Mouse (Mus musculus) heart, postnatal 25 days (tissue): ENCODE results near the gene Nfe2l3. TPM values are rescaled to one million over a fixed set of nuclear protein-coding genes. Genes with fewer than 3 reads are reported as not detected.
"Not testable (repeated sequence)": the region's sequence is repeated elsewhere in the genome, so short reads cannot be mapped to it uniquely, and the experiment has no call there.

Experiments used
- DNase-seq: peaks from one replicate; pipeline ENCODE4 v3.0.0; 2022; ENCODE audit warnings: low spot score
- intact Hi-C: fragments of 180-260 bp; cut with DNase I; formaldehyde crosslinking; loops from one replicate; pipeline ENCODE4 v1.15.1; 2025
- total RNA-seq, 2 experiments: library from RNA; stranded (reverse); gene quantifications; 2 replicates each; pipeline ENCODE4 v1.2.3; 2021

Nfe2l3 gene
- under 1 TPM; 0.31 to 0.53 TPM for total RNA-seq

DNA sequence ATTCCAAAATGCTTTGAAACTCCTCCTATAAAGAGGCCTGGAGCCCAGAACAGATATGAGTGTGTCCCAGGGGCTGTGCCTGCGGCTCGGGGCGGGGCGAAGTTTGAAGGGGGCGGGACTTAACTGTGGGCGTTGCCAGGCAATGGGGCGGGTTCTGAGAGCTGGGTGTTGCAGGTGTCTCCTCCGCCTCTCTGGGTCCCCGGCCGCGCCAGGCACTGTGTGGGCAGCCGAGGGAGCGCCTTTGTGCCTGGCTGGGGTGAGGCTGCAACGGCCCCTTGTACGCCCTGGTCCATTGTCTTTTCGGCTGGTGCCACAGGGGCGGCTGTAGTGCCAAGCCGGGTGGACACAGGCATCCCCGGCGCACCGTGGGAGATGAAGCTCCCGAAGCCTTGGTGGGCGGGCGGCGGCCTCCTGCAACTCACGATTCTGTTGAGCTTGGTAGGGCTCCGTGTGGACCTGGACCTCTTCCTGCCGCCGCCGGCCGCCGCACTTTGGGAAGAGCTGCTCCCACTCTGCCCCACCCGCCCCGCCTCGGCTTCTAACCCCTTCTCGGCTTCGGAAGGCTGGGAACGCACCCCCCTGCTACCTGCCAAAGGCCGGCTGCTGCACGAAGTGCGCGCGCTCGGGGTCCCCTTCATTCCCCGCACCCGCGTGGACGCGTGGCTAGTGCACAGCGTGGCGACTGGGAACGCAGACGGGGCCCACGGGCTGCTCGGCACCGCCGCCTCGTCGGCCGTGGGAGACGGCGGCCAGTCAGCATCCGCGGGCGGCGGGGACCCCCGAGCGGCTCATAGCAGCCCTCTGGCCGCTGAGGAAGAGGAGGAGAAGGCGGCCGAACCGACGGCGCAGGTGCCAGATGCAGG is at the start of gene Nfe2l3:
TSS of gene Nfe2l3 (plus strand) at position 136 of the 863 bp plus-strand sequence.
- intact Hi-C loops, result no loop called here
- DNase-seq, result no peak

DNA sequence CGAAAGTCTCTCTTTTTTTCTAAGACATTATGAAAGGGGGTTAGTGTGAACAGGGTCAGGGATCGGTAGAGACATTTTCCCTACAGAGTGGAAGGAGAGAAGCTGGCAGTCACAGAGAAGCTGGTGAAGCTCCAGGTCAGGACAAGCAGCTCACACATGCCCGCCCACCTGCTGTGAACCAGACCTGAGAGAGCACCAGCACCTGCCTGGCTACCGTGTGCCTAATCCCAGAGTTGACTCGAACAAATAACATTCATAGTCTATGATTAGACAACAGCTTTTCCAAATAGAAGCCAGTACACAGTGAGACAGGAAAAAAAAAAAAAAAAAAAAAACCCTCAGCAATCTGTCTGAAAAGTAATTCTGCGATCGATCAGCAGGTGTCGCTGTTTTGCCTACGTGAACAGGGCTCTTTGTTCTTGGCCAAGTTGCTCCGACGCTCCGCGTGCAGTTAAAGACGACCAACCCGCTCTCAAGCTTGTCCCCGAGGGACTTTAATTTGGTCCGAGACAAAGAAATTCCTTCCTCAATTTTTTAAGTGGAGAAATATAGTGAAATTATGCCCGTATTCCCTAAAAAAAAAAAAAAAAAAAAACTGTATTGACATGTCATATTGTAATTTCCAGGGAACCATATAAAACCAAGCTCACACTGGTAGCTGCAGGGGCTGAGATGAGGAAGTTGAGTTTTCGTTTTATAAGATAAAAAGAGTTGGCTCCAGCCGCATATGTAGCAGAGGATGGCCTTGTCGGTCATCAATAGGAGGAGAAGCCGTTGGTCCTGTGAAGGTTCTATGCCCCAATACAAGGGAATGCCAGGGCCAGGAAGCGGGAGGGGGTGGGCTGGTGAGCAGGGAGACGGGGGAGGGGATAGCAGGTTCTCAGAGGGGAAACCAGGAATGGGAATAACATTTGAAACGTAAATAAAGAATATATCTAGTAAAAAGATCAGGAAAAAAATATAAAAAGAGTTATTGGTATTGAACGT is 48.4 kb upstream of the Nfe2l3 start:
- peak; percentile 48 for DNase-seq
- intact Hi-C loops, result loop anchor here (1.0 to 10.0 kb wide), 5 partner anchors 123 to 841 kb away; partner anchors contain the start of gene Hoxa7

DNA sequence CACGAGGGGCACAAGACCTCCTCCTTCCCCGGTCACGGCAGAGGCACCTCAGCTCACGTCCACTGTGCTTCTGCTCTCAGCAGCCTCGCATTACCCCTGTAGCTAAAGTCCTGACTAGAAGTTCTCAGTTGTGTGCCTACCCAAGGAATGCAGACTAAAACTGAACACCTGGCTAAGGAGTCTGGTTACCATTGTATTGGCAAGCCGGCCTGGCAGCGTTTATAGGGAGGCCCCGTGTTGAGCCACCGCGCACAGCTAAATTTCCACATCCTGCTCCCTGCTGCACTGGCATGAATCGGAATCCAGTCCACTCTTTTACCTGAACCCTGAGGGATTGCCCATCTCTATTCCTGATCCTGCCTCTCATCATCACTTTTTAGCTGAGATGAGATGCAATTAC is 42.0 kb upstream of the Nfe2l3 start:
- intact Hi-C loops, result no loop called here
- DNase-seq, result no peak

DNA sequence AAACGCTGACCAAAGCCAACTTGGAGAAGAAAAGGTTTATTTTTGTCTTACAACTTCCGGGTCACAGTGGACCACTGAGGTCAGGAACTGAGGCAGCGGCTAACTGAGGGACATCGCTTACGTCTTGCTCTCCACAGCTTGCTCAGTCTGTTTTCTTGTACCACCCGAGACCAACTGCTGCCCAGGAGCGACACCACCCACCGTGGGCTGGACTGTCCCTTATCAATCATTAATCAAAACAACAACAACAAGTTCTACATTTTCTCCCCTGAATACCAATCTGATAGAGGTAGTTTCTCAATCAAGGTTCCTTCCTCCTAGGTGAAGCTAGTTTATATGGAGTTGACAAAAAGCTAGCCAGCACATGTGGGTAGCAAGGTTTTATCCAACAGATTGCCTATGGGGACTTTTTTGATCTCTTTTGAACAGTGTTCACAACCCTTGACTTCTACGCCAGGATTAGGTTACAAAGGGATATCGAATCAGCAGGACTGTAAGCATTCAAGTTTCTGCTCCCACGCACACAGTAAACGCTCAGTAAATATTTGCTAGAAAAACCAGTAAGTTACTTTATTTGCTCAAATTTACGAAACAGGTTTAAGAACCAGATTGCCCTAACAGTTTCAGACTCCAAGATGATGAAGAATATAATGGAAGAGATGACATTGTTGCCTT is 40.5 kb upstream of the Nfe2l3 start:
- no peak for DNase-seq
- intact Hi-C loops, result no loop called here

DNA sequence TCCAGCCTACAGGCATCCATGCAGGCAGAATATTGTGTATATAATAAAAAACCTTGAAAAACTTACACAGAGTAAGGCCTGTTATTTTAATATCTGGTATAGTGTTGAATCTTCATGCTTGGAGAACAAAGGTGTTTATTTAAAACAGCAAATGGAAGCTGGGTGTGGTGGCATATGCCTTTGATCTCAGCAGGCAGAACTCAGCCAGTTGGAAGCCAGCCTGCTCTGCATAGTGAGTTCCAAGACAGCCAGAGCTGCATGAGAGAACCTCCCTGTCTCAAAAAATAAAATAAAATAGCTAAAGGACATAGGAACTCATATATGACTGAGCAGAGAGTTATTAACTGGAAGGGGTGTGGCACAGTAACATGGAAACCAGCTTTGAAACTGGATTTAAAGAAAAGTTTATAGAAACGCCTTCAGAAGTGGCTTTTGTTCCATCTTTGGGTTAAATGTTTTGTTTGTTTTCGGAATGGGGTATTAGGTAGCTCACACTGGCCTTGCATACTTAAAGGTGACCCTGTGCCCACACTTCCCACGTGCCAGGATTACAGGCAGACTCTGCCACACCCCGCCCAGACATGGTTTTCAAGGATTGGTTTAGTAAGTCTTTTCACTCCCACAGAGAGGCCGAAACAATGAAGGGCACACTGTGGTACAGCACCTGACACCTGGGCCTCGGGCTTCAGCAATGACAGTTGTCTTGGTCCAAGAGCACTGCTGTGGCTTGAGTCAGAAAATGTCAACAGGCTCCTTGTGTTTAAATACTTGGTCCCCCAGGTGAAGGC is 38.9 kb upstream of the Nfe2l3 start:
- intact Hi-C loops, result no loop called here

DNA sequence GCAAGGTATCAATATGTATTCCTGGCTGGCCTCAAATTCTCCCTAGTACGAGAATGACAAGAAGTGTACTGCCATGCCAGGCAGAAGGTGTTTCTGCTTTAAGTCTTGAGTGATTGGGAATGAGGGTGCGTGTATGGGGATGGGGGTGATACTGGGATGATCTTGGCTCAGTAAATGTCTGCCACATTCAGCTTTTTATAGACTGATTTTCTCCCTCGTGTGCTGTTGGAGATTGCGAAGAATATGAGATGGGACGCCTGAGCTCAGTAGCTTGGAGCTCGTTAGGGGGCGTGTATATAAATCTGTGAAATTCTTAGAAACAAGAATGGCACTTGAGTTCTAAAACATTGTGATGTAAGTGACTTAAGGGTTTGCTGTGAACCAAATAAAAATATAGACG is 38.1 kb upstream of the Nfe2l3 start:
- intact Hi-C loops, DNase-seq: not testable (repeated sequence)

More for the DNA sequence above, 38.9 kb upstream of the Nfe2l3 start:
- no peak for DNase-seq

DNA sequence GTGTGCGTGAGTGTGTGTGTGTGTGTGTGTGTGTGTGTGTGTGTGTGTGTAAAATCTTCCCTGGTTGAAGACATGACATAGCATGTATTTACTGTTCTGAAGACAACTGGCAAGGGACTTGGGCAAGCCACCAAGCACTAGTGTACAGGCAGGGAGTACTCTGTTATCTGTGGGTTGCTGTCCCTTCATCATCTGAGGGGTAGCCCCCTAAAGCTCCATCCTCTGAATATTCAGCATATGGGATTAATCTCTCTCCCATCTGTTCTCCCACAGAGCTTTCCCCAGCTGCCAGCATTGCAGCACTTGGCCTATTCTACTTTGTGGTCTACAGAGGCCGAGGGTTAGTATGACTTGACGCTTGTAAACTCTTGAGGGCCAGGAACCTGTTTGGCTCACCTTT is 37.5 kb upstream of the Nfe2l3 start:
- intact Hi-C loops, DNase-seq: not testable (repeated sequence)

DNA sequence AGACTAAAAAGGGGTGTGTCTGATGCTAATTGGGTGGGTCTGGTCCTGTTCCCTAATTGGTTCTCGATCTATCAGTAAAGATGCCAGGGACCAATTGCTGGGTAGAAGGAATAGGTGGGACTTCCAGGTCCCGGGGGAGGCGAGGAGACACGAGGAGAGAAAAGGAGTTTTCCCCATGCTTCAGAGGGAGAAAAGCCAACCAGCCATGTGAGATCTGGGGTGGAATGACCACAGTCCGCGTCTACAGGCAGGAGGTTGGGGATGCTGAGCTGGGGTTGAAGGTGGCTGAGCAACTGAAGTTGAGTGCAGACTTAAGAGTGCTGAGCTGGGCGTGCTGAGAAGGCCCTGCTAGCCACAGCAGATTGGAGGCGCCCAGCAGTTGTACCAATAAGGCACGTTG is 37.0 kb upstream of the Nfe2l3 start:
- intact Hi-C loops, result no loop called here
- DNase-seq, result no peak

DNA sequence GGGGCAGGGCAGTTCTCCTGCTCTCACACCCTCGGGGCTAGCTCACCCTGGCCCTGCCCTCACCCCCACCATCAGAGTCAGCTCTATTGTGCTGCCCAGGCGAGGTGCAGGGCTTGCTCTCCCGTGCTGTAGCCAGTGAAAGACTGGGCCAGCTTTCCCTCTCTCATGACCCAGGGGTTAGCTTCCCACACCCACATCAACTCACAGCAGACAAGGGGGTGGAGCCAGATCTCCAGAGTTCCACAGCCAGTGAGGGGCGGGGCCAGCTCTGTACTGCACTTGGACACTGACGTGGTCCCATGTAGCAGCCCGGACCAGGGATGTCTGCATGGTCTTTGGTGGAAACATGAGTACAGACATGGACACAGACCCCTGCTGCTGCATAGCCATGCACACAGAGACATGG is 33.4 kb upstream of the Nfe2l3 start:
- DNase-seq, result no peak
- intact Hi-C loops, result no loop called here

DNA sequence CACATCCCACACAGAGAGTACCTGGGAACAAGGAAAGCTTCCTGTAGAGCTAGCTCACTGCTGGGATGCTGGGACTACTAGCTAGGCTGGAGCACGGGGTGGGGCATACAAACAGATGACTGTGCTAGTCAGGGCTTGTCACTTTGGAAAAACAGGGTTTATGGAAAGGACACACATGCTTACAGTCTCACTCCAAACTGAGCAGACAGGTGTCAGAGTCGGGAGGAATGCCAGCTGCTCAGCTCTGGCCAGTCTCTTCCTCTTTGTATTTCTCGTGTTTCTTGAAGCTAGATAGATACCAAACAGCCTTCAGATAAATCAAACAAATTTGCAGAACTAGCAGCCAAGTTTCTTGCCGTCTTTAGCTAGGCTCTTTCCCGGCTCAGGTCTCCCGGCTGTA is 31.2 kb upstream of the Nfe2l3 start:
- intact Hi-C loops, result no loop called here

DNA sequence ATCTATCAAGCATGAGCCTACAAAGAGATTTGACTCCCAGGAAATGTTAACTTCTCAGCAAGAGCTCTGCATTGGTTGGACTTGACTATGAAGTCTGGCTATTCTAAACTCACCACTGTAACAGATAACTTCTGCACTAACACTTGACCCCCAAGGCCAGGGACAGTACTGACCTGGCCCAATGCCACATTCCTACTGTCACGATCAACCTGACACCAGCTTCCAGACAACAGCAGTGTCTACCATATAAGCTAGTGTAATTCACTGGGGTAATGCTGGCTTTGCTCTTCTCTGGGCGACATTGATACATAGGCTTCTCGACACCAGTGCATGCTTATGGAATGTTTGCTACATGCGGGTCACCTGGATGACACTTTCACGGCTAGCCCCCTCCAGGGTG is 28.9 kb upstream of the Nfe2l3 start:
- no peak for DNase-seq

More for the DNA sequence above, 31.2 kb upstream of the Nfe2l3 start:
- DNase-seq, result no peak

DNA sequence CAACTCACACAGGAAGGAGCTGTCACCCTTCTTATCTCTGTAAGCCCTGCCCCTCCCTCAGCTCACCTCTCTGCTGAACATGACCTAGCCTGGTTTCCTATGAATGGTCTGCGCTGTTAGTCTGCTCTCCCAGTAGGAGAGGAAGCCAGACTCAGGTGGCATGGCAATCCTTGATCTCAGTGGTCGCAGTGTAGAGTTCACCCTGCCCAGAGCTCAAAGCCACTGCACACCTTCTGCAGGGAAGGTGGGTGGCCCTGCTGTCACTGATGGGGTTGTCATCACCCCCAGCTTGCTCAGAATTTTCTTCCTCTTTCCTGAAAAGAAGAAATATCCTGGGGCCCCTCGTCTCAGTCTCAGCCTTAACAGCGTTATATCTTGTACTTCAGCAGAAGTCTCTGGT is 28.0 kb upstream of the Nfe2l3 start:
- no peak for DNase-seq
- intact Hi-C loops, result no loop called here

More for the DNA sequence above, 28.9 kb upstream of the Nfe2l3 start:
- intact Hi-C loops, result no loop called here

DNA sequence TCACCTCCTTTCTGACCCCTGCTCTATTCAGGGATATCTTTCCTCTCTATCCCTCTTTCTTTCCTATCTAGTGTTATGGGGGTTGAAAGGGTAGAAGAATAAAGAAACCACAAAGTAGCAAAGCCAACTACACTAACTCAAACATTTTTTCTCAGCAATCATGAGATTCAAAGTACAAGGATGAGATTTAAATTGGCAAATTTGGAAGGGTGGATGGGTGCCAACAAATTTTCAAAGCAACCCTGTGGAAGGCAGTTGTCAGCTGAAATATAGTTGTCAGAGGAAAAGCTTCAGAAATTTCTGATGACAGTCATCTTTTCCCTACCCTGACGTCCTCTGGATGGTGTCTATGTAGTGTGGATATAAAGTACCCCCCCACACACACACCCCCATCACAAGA is 16.0 kb upstream of the Nfe2l3 start:
- DNase-seq, result no peak
- intact Hi-C loops, result no loop called here

DNA sequence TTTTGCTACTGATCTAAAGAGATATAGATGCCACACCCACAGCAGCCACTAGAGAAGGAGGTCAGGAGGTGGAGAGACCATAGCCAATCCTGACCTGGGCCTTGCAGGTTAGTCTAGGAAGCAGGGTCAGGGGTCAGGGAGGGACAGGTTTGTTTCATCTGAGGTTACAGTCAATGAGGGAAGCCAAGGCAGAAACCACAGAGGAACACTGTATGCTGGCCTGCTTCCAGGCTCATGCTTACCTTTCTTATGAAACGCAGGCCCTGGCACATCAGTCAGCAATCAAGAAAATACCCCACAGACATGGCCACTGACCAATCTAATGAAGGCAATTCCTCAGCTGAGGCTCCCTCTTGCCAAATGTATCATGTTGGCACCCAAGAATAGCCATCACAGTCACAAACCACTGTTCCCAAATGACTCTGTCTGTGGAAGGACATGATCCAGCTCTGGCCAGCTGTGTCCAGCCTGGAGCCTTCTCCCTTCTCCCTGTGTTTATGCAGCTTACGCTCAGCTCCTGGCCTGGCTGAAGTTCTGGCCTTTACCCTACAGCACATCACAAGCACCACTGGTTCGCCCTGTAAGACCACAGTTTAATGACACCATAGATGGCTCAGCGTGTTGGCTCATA is 15.0 kb upstream of the Nfe2l3 start:
- DNase-seq, result no peak

DNA sequence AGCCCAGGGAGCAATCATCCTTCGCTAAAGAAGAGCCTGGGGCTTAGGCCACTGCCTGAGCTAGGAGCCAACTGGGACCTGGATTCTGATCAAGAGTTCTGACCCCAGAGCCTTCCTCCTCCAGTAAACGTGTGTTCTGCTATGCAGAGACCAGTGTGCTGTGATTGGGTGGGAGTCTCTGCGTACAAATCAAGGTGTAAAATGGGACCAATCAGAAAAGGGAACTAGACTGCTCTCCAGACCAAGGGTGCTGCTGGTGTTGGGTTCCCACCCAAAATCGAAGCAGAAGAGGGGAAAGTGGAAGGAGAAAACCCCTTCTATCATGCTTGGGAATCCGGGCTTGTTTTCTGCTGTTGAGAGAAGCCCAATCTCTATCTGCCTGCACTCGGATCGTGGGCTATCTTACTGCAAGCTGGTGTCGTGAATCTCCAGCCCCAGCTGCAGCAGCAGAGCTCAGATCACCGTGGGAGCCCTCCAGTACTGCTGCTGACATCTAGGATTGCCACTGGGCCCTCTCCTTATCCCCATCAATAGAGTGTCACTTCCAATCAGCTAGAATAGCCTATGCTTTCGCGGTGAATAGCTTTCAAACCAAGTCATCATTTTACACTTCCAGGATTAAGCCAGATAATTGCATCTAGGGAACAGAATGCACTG is 8.9 kb upstream of the Nfe2l3 start:
- no peak for DNase-seq
- intact Hi-C loops, result no loop called here

More for the DNA sequence above, 15.0 kb upstream of the Nfe2l3 start:
- intact Hi-C loops, result no loop called here

DNA sequence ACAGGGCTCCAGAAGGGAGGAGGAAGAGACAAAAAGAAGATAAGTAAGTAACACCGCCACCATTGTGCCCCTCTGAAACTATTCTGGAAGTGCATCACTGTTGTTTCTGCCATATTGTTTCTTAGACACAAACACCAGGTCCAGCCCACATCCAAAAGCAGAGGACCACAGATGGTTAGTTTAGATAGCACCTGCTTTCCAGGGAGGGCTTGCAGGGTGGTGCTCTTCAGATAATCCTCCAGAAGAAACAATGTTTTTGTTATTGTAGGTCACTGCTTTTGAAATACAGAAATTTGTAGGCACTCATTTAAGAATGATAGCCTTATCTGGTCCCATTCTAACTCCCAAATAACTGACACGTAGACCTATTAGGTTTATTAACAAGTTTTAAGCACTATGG is 7.9 kb upstream of the Nfe2l3 start:
- intact Hi-C loops, result no loop called here
- DNase-seq, result no peak

DNA sequence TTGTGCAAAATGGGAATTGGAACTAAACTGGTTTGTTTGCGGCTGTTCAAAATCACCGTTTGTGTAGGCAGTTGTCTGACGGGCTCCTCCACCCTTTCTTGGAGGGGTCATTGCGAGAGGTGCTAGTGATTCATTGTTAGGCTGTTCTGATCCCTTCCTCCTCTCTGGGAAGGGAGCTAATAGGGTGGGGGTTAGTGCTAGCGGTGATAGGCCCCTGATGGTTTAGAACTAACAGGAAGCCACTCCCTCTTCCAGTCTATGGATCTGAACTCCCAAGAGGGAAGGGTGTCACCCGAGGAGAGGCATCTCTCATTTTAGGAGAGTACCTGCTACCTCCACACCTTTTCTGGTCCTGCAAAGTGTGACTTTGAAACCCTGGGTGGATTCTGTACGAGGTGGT is 1.8 kb downstream of the Nfe2l3 start:
- intact Hi-C loops, result no loop called here
- DNase-seq, result no peak

DNA sequence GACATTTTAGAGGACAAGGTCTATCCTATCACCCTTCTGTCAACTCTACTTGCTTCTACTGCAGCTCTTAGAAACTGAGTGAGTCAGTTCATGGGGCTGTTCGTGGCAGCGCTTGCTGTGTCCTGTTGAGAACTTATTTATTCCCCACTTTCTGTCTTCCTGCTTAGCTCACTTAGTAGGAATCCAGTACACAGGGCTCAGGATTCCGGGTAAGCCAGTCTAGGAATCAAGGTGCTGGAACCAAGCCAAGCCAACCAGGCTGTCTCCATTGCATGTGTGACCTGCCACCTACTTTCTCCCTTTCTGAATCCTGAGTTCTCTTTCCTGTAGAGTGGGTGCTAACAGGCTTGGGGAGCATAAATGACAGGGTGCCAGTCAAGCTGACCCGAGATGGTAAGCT is 5.2 kb downstream of the Nfe2l3 start:
- no peak for DNase-seq

More for the DNA sequence above, 5.2 kb downstream of the Nfe2l3 start:
- intact Hi-C loops, result no loop called here
